Comparison of ENCODE assay signal across 23 mouse cellular contexts in genomic region chr12:56286828-56287227, GRCm38 (mm10).
"Had no signal": no experiment of that assay in that cellular context is flagged by ENCODE, and none has a peak within 500 bp of the region (broad histone marks: within the 10 kb centered on the region; RNA-seq: fewer than 3 reads in every experiment).

No protein-coding gene starts in this region.

- H3K4me3 ChIP-seq: heart, adult 2 months; heart, embryonic 13.5 days; heart, embryonic 15.5 days; hindbrain, embryonic 13.5 days; hindbrain, embryonic 15.5 days; layer of hippocampus, adult 2 months; left cerebral cortex, adult 2 months; limb, embryonic 10.5 days; limb, embryonic 12.5 days had no signal

- ATAC-seq: hindbrain, postnatal 0 days; intestine, embryonic 16.5 days had no signal

- H3K9me3 ChIP-seq: heart, embryonic 13.5 days; heart, embryonic 15.5 days; hindbrain, embryonic 13.5 days; hindbrain, embryonic 15.5 days; limb, embryonic 10.5 days; limb, embryonic 12.5 days had no signal

- H3K27ac ChIP-seq: heart, adult 2 months; heart, embryonic 13.5 days; heart, embryonic 15.5 days; hindbrain, embryonic 13.5 days; hindbrain, embryonic 15.5 days; hindbrain, postnatal 0 days; layer of hippocampus, adult 2 months; left cerebral cortex, adult 2 months; limb, embryonic 10.5 days; limb, embryonic 12.5 days had no signal

- H3K9ac ChIP-seq: heart, embryonic 13.5 days; heart, embryonic 15.5 days; hindbrain, embryonic 13.5 days; hindbrain, embryonic 15.5 days; limb, embryonic 12.5 days had no signal

- H3K4me2 ChIP-seq: heart, embryonic 11.5 days; heart, embryonic 13.5 days; heart, embryonic 15.5 days; hindbrain, embryonic 13.5 days; hindbrain, embryonic 15.5 days; limb, embryonic 12.5 days had no signal

- H3K4me1 ChIP-seq: heart, embryonic 13.5 days; heart, embryonic 15.5 days; hindbrain, embryonic 13.5 days; hindbrain, embryonic 15.5 days; limb, embryonic 10.5 days; limb, embryonic 12.5 days had no signal

- H3K27me3 ChIP-seq: heart, embryonic 13.5 days; heart, embryonic 15.5 days; hindbrain, embryonic 13.5 days; hindbrain, embryonic 15.5 days; limb, embryonic 12.5 days had no signal

- DNase-seq: gastrocnemius, postnatal 14 days; gastrocnemius, postnatal 36 days; heart, adult 11 months; heart, adult 2 months; heart, postnatal 14 days; heart, postnatal 36 days; kidney, adult 11 months; kidney, adult 8-10 months; kidney, postnatal 10 days; kidney, postnatal 25 days; kidney, postnatal 4 days; liver had no signal

- H3K36me3 ChIP-seq: heart, embryonic 13.5 days; heart, embryonic 15.5 days; hindbrain, embryonic 13.5 days; hindbrain, embryonic 15.5 days; limb, embryonic 10.5 days; limb, embryonic 12.5 days had no signal
